Mouse (Mus musculus) MEL (cell line): Measurements from ENCODE around the gene Tmub1.

Experiments
- CTCF ChIP-seq, 3 experiments: IDR thresholded peaks in 2 of 3; conservative IDR thresholded peaks in 1 of 3; 2 replicates each; pipeline ENCODE4 v1.5.1; 2011 to 2012; ENCODE audit warnings: low read length in 3 of 3, low read depth in 2 of 3, mild to moderate bottlenecking in 2 of 3, improper control_type of control experiment in 1 of 3, inconsistent platforms in 1 of 3, mixed read lengths in 1 of 3, moderate library complexity in 1 of 3; ENCODE audit not compliant: control insufficient read depth in 1 of 3, insufficient read depth in 1 of 3, poor library complexity in 1 of 3, severe bottlenecking in 1 of 3
- MAX ChIP-seq: IDR thresholded peaks from 2 replicates; pipeline ENCODE4 v1.6.1; 2011; ENCODE audit warnings: low read length, improper control_type of control experiment
- MAZ ChIP-seq: IDR thresholded peaks from 2 replicates; pipeline ENCODE4 v1.6.1; 2012; ENCODE audit warnings: low read depth, mild to moderate bottlenecking, inconsistent platforms, low read length, improper control_type of control experiment
- MYB ChIP-seq: IDR thresholded peaks from 2 replicates; pipeline ENCODE4 v1.6.1; 2011; ENCODE audit warnings: mild to moderate bottlenecking, low read depth, low read length, improper control_type of control experiment
- POLR2A ChIP-seq, 2 experiments: IDR thresholded peaks; 2 replicates each; pipeline ENCODE4 v1.6.1; 2011 to 2012; ENCODE audit warnings: low read length in 2 of 2, mild to moderate bottlenecking in 2 of 2, control low read depth in 1 of 2, improper control_type of control experiment in 1 of 2, low read depth in 1 of 2, moderate library complexity in 1 of 2; ENCODE audit not compliant: control insufficient read depth in 1 of 2, insufficient read depth in 1 of 2, poor library complexity in 1 of 2
- SMC3 ChIP-seq: IDR thresholded peaks from 2 replicates; pipeline ENCODE4 v1.6.1; 2011; ENCODE audit warnings: low read depth, low read length, improper control_type of control experiment
- TBP ChIP-seq: IDR thresholded peaks from 2 replicates; pipeline ENCODE4 v1.8.0; 2011; ENCODE audit warnings: low read depth, low read length, improper control_type of control experiment
- USF2 ChIP-seq, 2 experiments: IDR thresholded peaks; 2 replicates each; pipeline ENCODE4 v1.6.1; 2011 to 2012; ENCODE audit warnings: improper control_type of control experiment in 2 of 2, low read length in 2 of 2, borderline replicate concordance in 1 of 2, inconsistent platforms in 1 of 2, low read depth in 1 of 2, mild to moderate bottlenecking in 1 of 2; ENCODE audit not compliant: insufficient read depth in 1 of 2

- TF ChIP-seq SMC3 (no peak), CTCF (IDR thresholded peaks at IDR 0.05 in 2 of 3, conservative IDR thresholded peaks at IDR 0.05 in 1 of 3; ENCODE audit: control insufficient read depth in 1 of 3, insufficient read depth in 1 of 3, low read depth in 2 of 3, low read length in 3 of 3, poor library complexity in 1 of 3, severe bottlenecking in 1 of 3) (no peak), MAZ (no peak), USF2 (IDR thresholded peaks at IDR 0.05; ENCODE audit: borderline replicate concordance in 1 of 2, insufficient read depth in 1 of 2, low read depth in 1 of 2, low read length in 2 of 2) (no peak), MAX (no peak), POLR2A (IDR thresholded peaks at IDR 0.05; ENCODE audit: control insufficient read depth in 1 of 2, insufficient read depth in 1 of 2, low read depth in 1 of 2, low read length in 2 of 2, poor library complexity in 1 of 2) (no peak), TBP (no peak), MYB (no peak)
Measured at GRCm38 (mm10) chr5:24400911-24401605, 46.6 kb downstream of the Tmub1 start.
